12 mouse cellular contexts compared by ENCODE assay signal in the genomic region with DNA sequence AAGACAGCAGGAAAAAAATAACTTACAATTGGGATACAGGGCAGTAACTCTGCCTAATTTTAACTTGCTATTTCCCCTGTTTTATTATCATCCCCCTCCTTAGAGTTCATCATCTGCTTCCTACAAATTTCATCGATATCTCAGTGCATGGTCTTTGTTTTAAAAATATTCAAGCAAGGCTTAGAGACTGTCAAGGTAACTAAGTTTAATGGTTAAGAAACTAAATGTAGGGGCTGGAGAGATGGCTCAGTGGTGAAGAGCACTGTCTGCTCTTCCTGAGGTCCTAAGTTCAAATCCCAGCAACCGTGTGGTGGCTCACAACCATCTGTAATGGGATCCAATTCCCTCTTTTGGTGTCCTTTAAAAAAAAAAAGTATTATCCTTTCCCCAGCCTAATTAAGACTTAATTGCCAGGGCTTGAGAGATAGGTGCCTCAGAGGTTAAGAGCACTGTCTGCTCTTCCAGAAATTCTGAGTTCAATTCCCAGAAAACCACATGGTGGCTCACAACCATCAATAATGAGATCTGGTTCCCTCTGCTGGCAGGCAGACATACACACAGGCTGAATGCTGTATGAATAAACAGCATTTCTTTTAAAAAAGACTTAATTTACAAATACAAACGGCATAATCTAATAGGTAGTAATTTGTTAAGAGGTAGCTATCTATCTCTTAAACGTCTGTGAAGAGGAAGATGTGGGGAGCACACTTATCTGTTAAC. TPM values are rescaled to one million over a fixed set of nuclear protein-coding genes. Genes with fewer than 3 reads are reported as not detected.
DNase-seq lines count a peak whose midpoint lies in the region; TF ChIP-seq lines count a peak whose summit lies in the region.
"Had no signal": no experiment of that assay in that cellular context is flagged by ENCODE, and none has a peak within 500 bp of the region (broad histone marks: within the 10 kb centered on the region; RNA-seq: fewer than 3 reads in every experiment).

No protein-coding gene starts in this region.

- no peak overlapping the region for H3K9ac ChIP-seq in CH12.LX (ENCODE audit: insufficient read depth, low read depth)
- H3K9ac ChIP-seq: liver, embryonic 15.5 days; neural tube, embryonic 15.5 days had no signal

- no peaks in the 10 kb centered on the region for H3K36me3 ChIP-seq in CH12.LX (replicated peaks in 1 of 2; ENCODE audit: control insufficient read depth in 1 of 2, insufficient read depth in 1 of 2, low read length in 1 of 2)
- H3K36me3 ChIP-seq: liver, embryonic 15.5 days; neural tube, embryonic 15.5 days had no signal

- no peak overlapping the region; the same call in 1 of the 2 replicates for H3K4me2 ChIP-seq in CH12.LX (ENCODE audit: insufficient read depth, low read depth, poor library complexity, severe bottlenecking)
- H3K4me2 ChIP-seq: liver, embryonic 15.5 days; neural tube, embryonic 15.5 days had no signal

- no peak overlapping the region for H3K27ac ChIP-seq in CH12.LX (ENCODE audit: insufficient read depth, low read depth)
- H3K27ac ChIP-seq in cortical plate, adult 2 months (ENCODE audit: insufficient read depth, low read length), result no peak overlapping the region
- no peak overlapping the region for H3K27ac ChIP-seq in cerebellum, adult 2 months (ENCODE audit: insufficient read depth, low read length)
- H3K27ac ChIP-seq: liver, embryonic 15.5 days; neural tube, embryonic 15.5 days had no signal

- peak; percentile 35 for DNase-seq in adrenal gland, postnatal 14 days
- no peak for DNase-seq in adrenal gland, adult 18-20 months (ENCODE audit: low spot score in 2 of 2)
- DNase-seq in kidney, postnatal 14 days, result peak; percentile 17
- DNase-seq in kidney, adult 18-20 months, result no peak
- DNase-seq in CH12.LX (ENCODE audit: extremely low read depth), result peak; percentile 44
- DNase-seq in cerebellum, adult 2 months, result no peak
- no peak for DNase-seq in frontal cortex, postnatal 14 days (ENCODE audit: low spot score in 2 of 2)

- H3K4me3 ChIP-seq in CH12.LX (replicated peaks in 1 of 3; ENCODE audit: low read depth in 2 of 3, low read length in 2 of 3, poor library complexity in 1 of 3), result no peak overlapping the region
- no peak overlapping the region for H3K4me3 ChIP-seq in cortical plate, adult 2 months (ENCODE audit: insufficient read depth, low read length)
- H3K4me3 ChIP-seq in cerebellum, adult 2 months (replicated peaks; ENCODE audit: insufficient read depth, low read depth, low read length), result no peak overlapping the region
- H3K4me3 ChIP-seq: liver, embryonic 15.5 days; neural tube, embryonic 15.5 days had no signal

- H3K9me3 ChIP-seq in CH12.LX (replicated peaks; ENCODE audit: low read length), result no peaks in the 10 kb centered on the region
- H3K9me3 ChIP-seq: liver, embryonic 15.5 days; neural tube, embryonic 15.5 days had no signal

- peak; percentile 44 to 84 for TF ChIP-seq CTCF in CH12.LX (conservative IDR thresholded peaks at IDR 0.05 in 1 of 2, IDR thresholded peaks at IDR 0.05 in 1 of 2; ENCODE audit: low read depth in 2 of 2, low read length in 2 of 2)
- peak; percentile 20; the same call in 1 of the 2 replicates for TF ChIP-seq CTCF in cortical plate, adult 2 months (IDR thresholded peaks at IDR 0.05; ENCODE audit: extremely low read depth, insufficient read depth, low read length)
- TF ChIP-seq CTCF in cerebellum, adult 2 months (IDR thresholded peaks at IDR 0.05; ENCODE audit: borderline replicate concordance, insufficient read depth, low read depth, low read length), result no peak

- H3K4me1 ChIP-seq in CH12.LX (ENCODE audit: control insufficient read depth in 1 of 2, insufficient read depth in 2 of 2), result peaks cover 0 to 7% of the 10 kb centered on the region in 2 experiments; a peak in 2 of 4 replicates
- H3K4me1 ChIP-seq in cortical plate, adult 2 months (ENCODE audit: control insufficient read depth, insufficient read depth, low read length), result no peaks in the 10 kb centered on the region
- H3K4me1 ChIP-seq in cerebellum, adult 2 months (ENCODE audit: control insufficient read depth, insufficient read depth, low read length), result no peaks in the 10 kb centered on the region

- no peak for TF ChIP-seq POLR2A in CH12.LX (IDR thresholded peaks at IDR 0.05; ENCODE audit: low read depth, low read length)
- no peak for TF ChIP-seq POLR2A in cortical plate, adult 2 months (IDR thresholded peaks at IDR 0.05; ENCODE audit: extremely low read depth, insufficient read depth, low read length)
- TF ChIP-seq POLR2A in cerebellum, adult 2 months (IDR thresholded peaks at IDR 0.05; ENCODE audit: borderline replicate concordance, insufficient read depth, low read length), result no peak

- no peak for TF ChIP-seq EP300 in CH12.LX (IDR thresholded peaks at IDR 0.05; ENCODE audit: low read length)

- peaks cover under 1% of the 10 kb centered on the region; the same call in 1 of the 2 replicates for H3K79me2 ChIP-seq in CH12.LX (replicated peaks; ENCODE audit: control insufficient read depth, extremely low read depth, insufficient read depth, poor library complexity, severe bottlenecking)

- peak; percentile 9 for TF ChIP-seq RAD21 in CH12.LX (IDR thresholded peaks at IDR 0.05; ENCODE audit: low read depth, low read length)

- H3K27me3 ChIP-seq in CH12.LX (replicated peaks), result no peaks in the 10 kb centered on the region
- H3K27me3 ChIP-seq in cerebellum, adult 2 months (ENCODE audit: control insufficient read depth, insufficient read depth, low read length), result no peaks in the 10 kb centered on the region
- H3K27me3 ChIP-seq: liver, embryonic 15.5 days; neural tube, embryonic 15.5 days had no signal

- 60% methylated on average over 4 of the region's 4 CpGs for WGBS in cerebellum, adult 2 months

- in situ Hi-C loops in CH12.LX (cut with MboI; ENCODE audit: low pct_ligation_motif_present, low pct_unique_long_range_greater_than_20kb, low sequenced_read_pairs), result loop anchor here (10.0 to 25.0 kb wide), 2 partner anchors 262 to 459 kb away; a partner anchor contains a TSS

- dilution Hi-C loops in CH12.LX (cut with MboI; ENCODE audit: extremely low pct_ligation_motif_present, extremely low pct_unique_long_range_greater_than_20kb, low sequenced_read_pairs), result no loop called here

TF ChIP-seq in CH12.LX, 34 proteins besides CTCF, POLR2A, EP300 and RAD21:
- TF ChIP-seq CHD2 (IDR thresholded peaks at IDR 0.05; ENCODE audit: low read length), result no peak
- peak; percentile 98 for TF ChIP-seq TBP (conservative IDR thresholded peaks at IDR 0.05; ENCODE audit: low read depth, low read length)
- TF ChIP-seq JUND (conservative IDR thresholded peaks at IDR 0.05; ENCODE audit: low read depth, low read length), result no peak
- TF ChIP-seq MAX (IDR thresholded peaks at IDR 0.05; ENCODE audit: low read length), result no peak; the same call in 1 of the 2 replicates
- no peak for TF ChIP-seq TCF12 (IDR thresholded peaks at IDR 0.05; ENCODE audit: low read depth, low read length)
- TF ChIP-seq MXI1 (IDR thresholded peaks at IDR 0.05; ENCODE audit: low read depth, low read length), result no peak
- no peak for TF ChIP-seq RCOR1 (conservative IDR thresholded peaks at IDR 0.05; ENCODE audit: low read depth, low read length)
- no peak for TF ChIP-seq KAT2A (IDR thresholded peaks at IDR 0.05; ENCODE audit: insufficient replicate concordance, low read length)
- peak; percentile 35 for TF ChIP-seq SMC3 (IDR thresholded peaks at IDR 0.05; ENCODE audit: low read depth, low read length)
- TF ChIP-seq ZKSCAN1 (IDR thresholded peaks at IDR 0.05; ENCODE audit: borderline replicate concordance, low read depth, low read length), result no peak
- no peak for TF ChIP-seq MAFK (IDR thresholded peaks at IDR 0.05; ENCODE audit: insufficient replicate concordance, low read length)
- TF ChIP-seq ELF1 (IDR thresholded peaks at IDR 0.05; ENCODE audit: low read depth, low read length), result peak; percentile 65
- peak; percentile 73; the same call in 1 of the 2 replicates for TF ChIP-seq MYC (IDR thresholded peaks at IDR 0.05; ENCODE audit: low read depth, low read length)
- no peak for TF ChIP-seq ZNF384 (IDR thresholded peaks at IDR 0.05; ENCODE audit: low read depth, low read length)
- no peak for TF ChIP-seq IRF4 (IDR thresholded peaks at IDR 0.05; ENCODE audit: low read depth, low read length)
- no peak for TF ChIP-seq HCFC1 (IDR thresholded peaks at IDR 0.05; ENCODE audit: low read depth, low read length)

RNA-seq across cellular contexts. Expression of a gene that starts 4.5 kb away (rescaled TPM):
- not detected in 2 replicates for total RNA-seq in adrenal gland, postnatal 14 days (2021)
- not detected for total RNA-seq in adrenal gland, adult 18-20 months (2021)
- 2.7 and 4.2 TPM in 2 replicates for total RNA-seq in CH12.LX (2012; rRNA removed)
- total RNA-seq in CH12.LX (2014; rRNA removed), result not detected in 2 replicates
- polyA plus RNA-seq in CH12.LX (2012; ENCODE audit: insufficient read length, low read depth), result not detected in 2 replicates
- not detected in 2 replicates for polyA plus RNA-seq in cortical plate, adult 2 months (2012; rRNA removed)
- polyA plus RNA-seq in cerebellum, adult 2 months (2012; rRNA removed), result not detected in 2 replicates
- total RNA-seq: gastrocnemius, postnatal 4 days had no signal
- polyA plus RNA-seq: large intestine, adult 2 months; liver, embryonic 15.5 days; neural tube, embryonic 15.5 days had no signal

RNA-seq across cellular contexts. Expression of a gene that starts 4.6 kb away (rescaled TPM):
- 29.2 and 37.8 TPM in 2 replicates for total RNA-seq in adrenal gland, postnatal 14 days (2021)
- total RNA-seq in adrenal gland, adult 18-20 months (2021), result 10 to 100 TPM; 21.0 to 22.7 TPM
- total RNA-seq in CH12.LX (2012; rRNA removed) (55.9 and 64.6 TPM in 2 replicates), CH12.LX (2014; rRNA removed) (95.9 and 117 TPM in 2 replicates)
- 82.3 and 90.9 TPM in 2 replicates for polyA plus RNA-seq in CH12.LX (2012; ENCODE audit: insufficient read length, low read depth)
- polyA plus RNA-seq in cortical plate, adult 2 months (2012; rRNA removed), result 49.2 and 58.6 TPM in 2 replicates
- polyA plus RNA-seq in cerebellum, adult 2 months (2012; rRNA removed), result 61.2 and 62.2 TPM in 2 replicates

RNA-seq across cellular contexts. Expression of a gene that starts 17.7 kb away (rescaled TPM):
- total RNA-seq in adrenal gland, postnatal 14 days (2021), result 33.6 and 40.3 TPM in 2 replicates
- 10 to 100 TPM; 29.0 to 35.5 TPM for total RNA-seq in adrenal gland, adult 18-20 months (2021)
- total RNA-seq in CH12.LX (2012; rRNA removed) (53.4 and 57.8 TPM in 2 replicates), CH12.LX (2014; rRNA removed) (65.0 and 72.1 TPM in 2 replicates)
- polyA plus RNA-seq in CH12.LX (2012; ENCODE audit: insufficient read length, low read depth), result 44.3 and 44.5 TPM in 2 replicates
- polyA plus RNA-seq in cortical plate, adult 2 months (2012; rRNA removed), result 59.4 and 63.3 TPM in 2 replicates
- 60.6 and 60.9 TPM in 2 replicates for polyA plus RNA-seq in cerebellum, adult 2 months (2012; rRNA removed)

RNA-seq across cellular contexts. Expression of a gene that starts 58.1 kb away (rescaled TPM):
- total RNA-seq in adrenal gland, postnatal 14 days (2021), result not detected in 2 replicates
- total RNA-seq in adrenal gland, adult 18-20 months (2021), result not detected
- total RNA-seq in CH12.LX (2012; rRNA removed) (not detected in 2 replicates), CH12.LX (2014; rRNA removed) (not detected in 2 replicates)
- polyA plus RNA-seq in CH12.LX (2012; ENCODE audit: insufficient read length, low read depth), result not detected in 2 replicates
- not detected in 2 replicates for polyA plus RNA-seq in cortical plate, adult 2 months (2012; rRNA removed)
- not detected in 2 replicates for polyA plus RNA-seq in cerebellum, adult 2 months (2012; rRNA removed)
- total RNA-seq: gastrocnemius, postnatal 4 days had no signal
- polyA plus RNA-seq: large intestine, adult 2 months; liver, embryonic 15.5 days; neural tube, embryonic 15.5 days had no signal

Comparison
In these comparisons a context has a peak if more than half of its experiments do, and no peak if none do; other contexts are left out.
1. DNase-seq: peak in adrenal gland, postnatal 14 days (single experiment), kidney, postnatal 14 days (single experiment) and CH12.LX (single experiment); none in adrenal gland, adult 18-20 months (0 of 2), kidney, adult 18-20 months (single experiment), cerebellum, adult 2 months (0 of 2) and frontal cortex, postnatal 14 days (0 of 2).